Mouse (Mus musculus) liver, embryonic 14 days (tissue): ENCODE data around the gene Fam78b. TPM values are rescaled to one million over a fixed set of nuclear protein-coding genes. Genes with fewer than 3 reads are reported as not detected.

ENCODE experiments used
- polyA plus RNA-seq: library from polyadenylated mRNA; depleted of rRNA; stranded (reverse); fragments of >200 nt; gene quantifications from 2 replicates; pipeline ENCODE4 v1.2.3, GENCODE M21; 2012; rRNA removed

The Fam78b gene
- polyA plus RNA-seq: 0.10 and 0.12 TPM in 2 replicates

DNA sequence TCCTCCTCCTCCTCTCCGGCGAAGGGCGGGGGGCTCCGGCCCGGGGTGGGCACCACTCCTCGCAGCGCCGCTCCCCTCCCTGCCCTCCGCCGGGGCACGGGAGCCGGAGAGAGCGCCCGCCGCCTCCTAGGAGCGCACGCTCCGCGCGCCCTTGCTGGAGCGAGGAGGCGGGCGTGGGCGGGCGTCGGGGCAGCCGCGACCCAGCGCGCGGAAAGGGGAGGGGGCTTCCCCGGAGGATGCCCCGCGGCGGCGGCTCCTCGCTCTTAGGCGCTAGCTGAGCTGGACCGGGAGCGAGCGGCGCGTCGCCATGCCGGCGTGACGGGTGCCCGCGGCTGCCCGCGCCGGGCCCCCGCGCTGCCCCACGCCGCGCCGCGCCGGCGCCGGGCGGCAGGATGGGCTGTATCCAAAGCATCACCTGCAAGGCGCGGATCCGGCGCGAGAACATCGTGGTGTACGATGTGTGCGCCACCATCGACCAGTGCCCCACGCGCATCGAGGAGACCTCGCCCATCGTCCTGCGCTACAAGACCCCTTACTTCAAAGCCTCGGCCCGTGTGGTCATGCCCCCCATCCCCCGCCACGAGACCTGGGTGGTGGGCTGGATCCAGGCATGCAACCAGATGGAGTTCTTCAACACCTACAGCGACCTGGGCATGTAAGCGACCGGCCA is at the start of gene Fam78b:
Gene Fam78b, plus strand, starts transcription at position 244 of the 670 bp plus-strand sequence.

